Mouse (Mus musculus): ENCODE measurements around the gene Tmub1. TPM values are rescaled to one million over a fixed set of nuclear protein-coding genes. Genes with fewer than 3 reads are reported as not detected.
A peak's percentile ranks its signal among the peaks of the same experiment; 100 is the strongest.

The Tmub1 gene
- total and polyA plus RNA-seq, 2 experiments from 2014 or later, result 65.5 to 91.5 TPM

- Histone ChIP-seq H3K4me3 (ENCODE audit: low read depth, low read length) (no peak overlapping the region), H3K27me3 (ENCODE audit: insufficient read depth, low read length) (no peaks in the 10 kb centered on the region), H3K4me1 (ENCODE audit: insufficient read depth, low read length) (peaks cover 6% of the 10 kb centered on the region; the same call in 1 of the 2 replicates), H3K9me3 (ENCODE audit: low read length) (no peaks in the 10 kb centered on the region), H3K4me2 (ENCODE audit: low read depth, low read length, poor library complexity, severe bottlenecking) (peak overlapping the region; percentile 32; the same call in 1 of the 2 replicates), H3K27ac (ENCODE audit: low read depth, low read length) (no peak overlapping the region), H3K9ac (replicated peaks; ENCODE audit: low read length, poor library complexity, severe bottlenecking) (no peak overlapping the region), H3K36me3 (ENCODE audit: insufficient read depth, low read length) (peaks cover 23% of the 10 kb centered on the region)
- TF ChIP-seq CTCF (IDR thresholded peaks at IDR 0.05), result peak; percentile 73
- 7% methylated on average over 21 of the region's 21 CpGs for WGBS
- DNase-seq (ENCODE audit: low spot score) (peak; percentile 83), ATAC-seq (ENCODE audit: low FRiP score) (peak; percentile 55)
Observed at GRCm38 (mm10) chr5:24416222-24416736, 31.4 kb downstream of the Tmub1 start.

DNA sequence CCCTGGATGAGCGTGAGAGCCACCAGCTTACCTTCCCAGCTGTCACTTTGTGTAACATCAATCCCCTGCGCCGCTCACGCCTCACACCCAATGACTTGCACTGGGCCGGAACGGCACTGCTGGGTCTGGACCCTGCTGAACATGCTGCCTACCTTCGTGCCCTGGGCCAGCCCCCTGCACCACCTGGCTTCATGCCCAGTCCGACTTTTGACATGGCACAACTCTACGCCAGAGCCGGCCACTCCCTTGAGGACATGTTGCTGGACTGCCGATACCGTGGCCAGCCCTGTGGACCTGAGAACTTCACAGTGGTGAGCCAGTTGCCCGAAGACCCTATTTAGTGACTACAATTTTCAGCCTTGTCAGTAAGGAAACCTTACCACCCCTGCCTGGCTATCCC, 33.7 kb downstream of the Tmub1 start:
- TF ChIP-seq CTCF (IDR thresholded peaks at IDR 0.05), result no peak
- no peak overlapping the region for H3K27ac ChIP-seq (ENCODE audit: low read depth, low read length)
- 85% methylated on average over 13 of the region's 13 CpGs for WGBS
- H3K9me3 ChIP-seq (ENCODE audit: low read length), result no peaks in the 10 kb centered on the region
- no peak for ATAC-seq (ENCODE audit: low FRiP score)
- no peak overlapping the region for H3K9ac ChIP-seq (replicated peaks; ENCODE audit: low read length, poor library complexity, severe bottlenecking)
- no peak overlapping the region for H3K4me2 ChIP-seq (ENCODE audit: low read depth, low read length, poor library complexity, severe bottlenecking)
- H3K4me3 ChIP-seq (ENCODE audit: low read depth, low read length), result no peak overlapping the region
- no peaks in the 10 kb centered on the region; the same call in 1 of the 2 replicates for H3K36me3 ChIP-seq (ENCODE audit: insufficient read depth, low read length)
- peaks cover 6% of the 10 kb centered on the region; the same call in 1 of the 2 replicates for H3K4me1 ChIP-seq (ENCODE audit: insufficient read depth, low read length)
- DNase-seq (ENCODE audit: low spot score), result no peak
- H3K27me3 ChIP-seq (ENCODE audit: insufficient read depth, low read length), result no peaks in the 10 kb centered on the region

- Histone ChIP-seq H3K36me3 (ENCODE audit: insufficient read depth, low read length) (no peaks in the 10 kb centered on the region; the same call in none of the 2 replicates), H3K9ac (replicated peaks; ENCODE audit: low read length, poor library complexity, severe bottlenecking) (no peak within 1 kb of the TSS), H3K4me2 (ENCODE audit: low read depth, low read length, poor library complexity, severe bottlenecking) (no peak within 1 kb of the TSS), H3K27me3 (ENCODE audit: insufficient read depth, low read length) (no peaks in the 10 kb centered on the region), H3K4me3 (ENCODE audit: low read depth, low read length) (no peak within 1 kb of the TSS), H3K4me1 (ENCODE audit: insufficient read depth, low read length) (peaks cover 6% of the 10 kb centered on the region; the same call in 1 of the 2 replicates), H3K9me3 (ENCODE audit: low read length) (no peaks in the 10 kb centered on the region), H3K27ac (ENCODE audit: low read depth, low read length) (no peak within 1 kb of the TSS)
- DNase-seq (ENCODE audit: low spot score) (no peak), ATAC-seq (ENCODE audit: low FRiP score) (no peak)
- TF ChIP-seq CTCF (IDR thresholded peaks at IDR 0.05), result no peak
- 51% methylated on average over 11 of the region's 11 CpGs for WGBS
Observed at GRCm38 (mm10) chr5:24413042-24413693, 34.5 kb downstream of the Tmub1 start, which contains the start of gene Asic3. Gene Asic3, plus strand, starts transcription at chr5:24413392.

DNA sequence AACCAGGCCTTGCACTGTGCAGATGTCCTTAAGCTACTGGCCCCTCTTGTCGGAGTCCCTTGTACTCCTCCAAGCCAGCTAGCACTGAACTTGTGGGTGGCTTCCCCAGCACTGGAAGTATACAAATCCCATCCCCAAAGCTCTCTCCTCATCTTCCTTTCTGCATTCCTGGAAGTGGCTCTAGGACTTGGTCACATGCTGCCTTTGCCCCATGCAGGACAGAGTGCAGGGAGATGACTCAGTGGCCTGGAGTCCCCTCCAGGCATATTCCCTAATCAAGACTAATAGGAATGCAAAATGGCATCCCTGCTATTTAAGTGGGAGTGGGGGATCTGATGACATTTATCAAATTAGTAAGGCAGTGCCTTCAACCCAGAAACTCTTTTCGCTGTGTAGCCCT, 35.6 kb downstream of the Tmub1 start:
- Histone ChIP-seq H3K4me3 (ENCODE audit: low read depth, low read length) (no peak overlapping the region), H3K9me3 (ENCODE audit: low read length) (no peaks in the 10 kb centered on the region), H3K4me1 (ENCODE audit: insufficient read depth, low read length) (peaks cover 6% of the 10 kb centered on the region; the same call in 1 of the 2 replicates), H3K9ac (replicated peaks; ENCODE audit: low read length, poor library complexity, severe bottlenecking) (no peak overlapping the region), H3K27me3 (ENCODE audit: insufficient read depth, low read length) (no peaks in the 10 kb centered on the region), H3K4me2 (ENCODE audit: low read depth, low read length, poor library complexity, severe bottlenecking) (no peak overlapping the region), H3K36me3 (ENCODE audit: insufficient read depth, low read length) (no peaks in the 10 kb centered on the region; the same call in none of the 2 replicates), H3K27ac (ENCODE audit: low read depth, low read length) (no peak overlapping the region)
- ATAC-seq (ENCODE audit: low FRiP score) (no peak), DNase-seq (ENCODE audit: low spot score) (no peak)
- no peak for TF ChIP-seq CTCF (IDR thresholded peaks at IDR 0.05)
- 91% methylated on average over 2 of the region's 2 CpGs for WGBS

DNA sequence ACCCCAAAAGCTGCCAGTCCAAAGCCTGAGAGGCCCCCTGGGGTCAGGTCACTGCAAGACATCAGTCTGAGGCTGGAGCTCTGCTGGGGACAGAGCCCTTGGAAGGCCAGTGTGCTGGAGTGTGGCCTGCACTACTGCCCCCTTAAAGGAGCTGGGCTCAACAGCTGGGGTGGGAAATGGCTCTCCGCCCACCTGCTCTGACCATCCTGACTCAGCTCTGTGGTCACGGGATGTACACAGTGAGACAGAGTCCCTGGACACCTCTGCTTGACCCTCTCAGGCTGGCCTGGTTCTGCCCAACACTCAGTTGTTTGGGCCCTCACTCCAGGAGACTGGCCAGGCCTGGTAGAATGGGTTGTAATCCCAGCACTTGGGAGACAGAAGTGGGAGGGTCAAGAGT, 38.2 kb downstream of the Tmub1 start:
- no peak for TF ChIP-seq CTCF (IDR thresholded peaks at IDR 0.05)
- peaks cover 5% of the 10 kb centered on the region; the same call in 1 of the 2 replicates for H3K36me3 ChIP-seq (ENCODE audit: insufficient read depth, low read length)
- H3K27ac ChIP-seq (ENCODE audit: low read depth, low read length), result no peak overlapping the region
- no peaks in the 10 kb centered on the region for H3K9me3 ChIP-seq (ENCODE audit: low read length)
- WGBS, result 79% methylated on average over 2 of the region's 2 CpGs
- no peak overlapping the region for H3K4me3 ChIP-seq (ENCODE audit: low read depth, low read length)
- H3K4me1 ChIP-seq (ENCODE audit: insufficient read depth, low read length), result no peaks in the 10 kb centered on the region
- no peak overlapping the region for H3K9ac ChIP-seq (replicated peaks; ENCODE audit: low read length, poor library complexity, severe bottlenecking)
- no peak for ATAC-seq (ENCODE audit: low FRiP score)
- no peak overlapping the region for H3K4me2 ChIP-seq (ENCODE audit: low read depth, low read length, poor library complexity, severe bottlenecking)
- no peaks in the 10 kb centered on the region for H3K27me3 ChIP-seq (ENCODE audit: insufficient read depth, low read length)
- no peak for DNase-seq (ENCODE audit: low spot score)

DNA sequence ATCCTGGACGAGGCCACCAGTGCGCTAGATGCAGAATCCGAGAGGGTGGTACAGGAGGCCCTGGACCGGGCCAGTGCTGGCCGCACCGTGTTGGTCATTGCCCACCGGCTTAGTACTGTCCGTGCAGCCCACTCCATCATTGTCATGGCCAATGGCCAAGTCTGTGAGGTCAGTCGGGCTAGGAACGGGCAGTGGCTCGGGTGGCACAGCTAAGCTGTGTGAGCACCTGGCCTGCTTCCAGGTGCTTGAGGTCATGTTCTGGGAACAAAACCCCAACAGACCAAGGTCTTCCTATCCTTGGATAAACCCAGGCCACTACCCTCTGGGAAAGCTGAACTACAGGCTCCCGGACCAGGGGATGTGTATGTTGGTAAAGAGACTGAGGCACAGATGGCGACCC, 39.0 kb downstream of the Tmub1 start:
- Histone ChIP-seq H3K27me3 (ENCODE audit: insufficient read depth, low read length) (no peaks in the 10 kb centered on the region), H3K9me3 (ENCODE audit: low read length) (no peaks in the 10 kb centered on the region), H3K36me3 (ENCODE audit: insufficient read depth, low read length) (peaks cover 9% of the 10 kb centered on the region; the same call in 1 of the 2 replicates), H3K9ac (replicated peaks; ENCODE audit: low read length, poor library complexity, severe bottlenecking) (no peak overlapping the region), H3K4me2 (ENCODE audit: low read depth, low read length, poor library complexity, severe bottlenecking) (no peak overlapping the region), H3K27ac (ENCODE audit: low read depth, low read length) (no peak overlapping the region), H3K4me3 (ENCODE audit: low read depth, low read length) (no peak overlapping the region), H3K4me1 (ENCODE audit: insufficient read depth, low read length) (no peaks in the 10 kb centered on the region)
- WGBS, result 92% methylated on average over 13 of the region's 13 CpGs
- TF ChIP-seq CTCF (IDR thresholded peaks at IDR 0.05), result no peak
- DNase-seq (ENCODE audit: low spot score) (no peak), ATAC-seq (ENCODE audit: low FRiP score) (no peak)

Data from midbrain, postnatal 0 days (tissue).